Mouse (Mus musculus) frontal cortex, postnatal 36 days (tissue): Measurements from ENCODE around the gene Scarb1.
A peak's percentile ranks its signal among the peaks of the same experiment; 100 is the strongest.

Experiments used
- DNase-seq, 2 experiments: peaks; one replicate each; pipeline ENCODE4 v3.0.0; 2022; ENCODE audit warnings: low spot score in 2 of 2

The Scarb1 gene

DNA sequence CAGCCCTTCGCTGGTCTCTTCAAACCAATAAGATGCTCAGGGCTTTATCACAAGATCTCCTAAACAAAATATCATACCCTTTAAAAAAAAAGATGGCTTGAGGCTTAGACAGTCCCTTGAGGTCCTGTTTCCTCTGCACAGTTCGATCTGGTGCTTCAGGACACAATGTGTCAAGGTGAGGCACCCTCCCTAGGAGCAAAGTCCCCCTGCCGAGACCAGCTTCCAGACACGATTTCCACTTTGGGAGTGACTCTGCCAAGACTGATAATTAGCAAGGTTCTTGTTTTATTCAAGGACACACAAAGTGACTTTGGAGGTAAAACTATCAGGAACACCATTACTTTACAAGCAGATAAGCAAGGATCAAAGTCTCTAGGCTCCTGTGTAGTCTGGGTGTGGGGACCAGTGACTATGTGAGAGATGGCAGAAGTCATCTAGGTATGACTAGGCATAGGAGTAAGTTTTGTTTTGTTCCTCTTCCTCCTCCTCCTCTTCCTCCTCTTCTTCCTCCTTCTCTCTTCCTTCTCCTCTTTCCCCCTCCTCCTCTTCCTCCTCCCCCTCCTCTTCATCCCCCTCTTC, 24.0 kb upstream of the Scarb1 start:
- DNase-seq = no peak

DNA sequence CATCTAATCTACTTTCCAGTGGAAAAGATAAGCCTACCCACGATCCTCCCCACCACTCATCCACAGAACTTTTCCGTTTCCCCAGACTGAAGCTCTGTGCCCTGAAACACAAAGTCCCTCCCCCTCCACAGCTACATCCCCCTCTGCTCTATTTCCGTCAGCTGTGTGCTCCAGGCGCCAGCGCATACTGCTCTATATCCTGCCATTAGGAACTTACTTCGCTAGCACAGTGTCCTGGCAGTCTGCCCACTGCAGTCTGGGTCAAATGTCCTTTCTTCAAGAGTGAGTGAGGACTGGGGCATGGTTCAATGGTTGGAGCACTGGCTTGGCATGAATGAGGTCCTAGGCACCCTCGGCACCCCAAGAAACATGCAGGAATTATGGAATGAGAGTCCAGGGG, 23.0 kb upstream of the Scarb1 start:
- no peak for DNase-seq

DNA sequence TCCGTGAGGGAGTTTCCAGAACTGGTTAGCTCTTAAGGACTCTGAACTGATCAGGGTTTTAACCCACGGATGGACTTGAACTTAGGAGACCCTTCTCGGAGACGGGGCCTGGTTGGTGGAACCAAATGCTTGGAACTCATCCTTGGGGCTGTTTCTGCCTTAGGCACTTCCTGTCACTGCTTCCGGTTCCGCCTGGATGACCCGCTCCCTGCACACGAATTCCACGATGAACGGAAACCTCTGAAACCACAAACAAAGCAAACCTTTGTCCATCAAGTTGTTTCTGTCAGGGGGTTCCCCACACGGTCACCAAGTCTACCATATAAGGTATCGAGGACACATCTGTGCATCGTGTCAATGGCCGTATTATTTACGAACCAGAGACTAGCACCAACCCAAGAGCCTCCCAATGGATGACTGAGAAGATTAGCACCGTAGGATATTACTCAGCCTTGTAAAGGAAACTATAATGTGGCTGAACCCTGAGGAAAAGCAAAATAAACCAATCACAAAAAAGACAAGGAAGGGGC, 20.2 kb upstream of the Scarb1 start:
- DNase-seq = no peak

DNA sequence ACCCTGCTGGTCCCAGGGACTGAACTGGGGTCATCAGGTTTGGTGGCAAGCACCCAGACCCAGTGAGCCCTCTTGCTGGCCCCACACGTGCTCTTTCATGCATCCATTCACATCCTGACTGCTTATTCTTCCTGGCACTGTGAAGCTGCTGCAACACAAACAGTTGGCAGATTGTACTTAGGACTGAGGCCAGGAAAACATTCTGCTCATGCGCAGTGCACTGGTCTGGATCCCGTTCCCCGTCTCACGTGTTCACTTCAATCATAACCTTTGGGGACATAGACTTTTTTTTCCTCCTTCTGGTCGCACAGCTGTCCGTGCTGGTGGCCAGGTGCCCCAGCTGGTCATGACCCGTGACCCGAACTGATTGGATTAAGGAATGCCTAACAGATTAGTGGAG, 19.7 kb upstream of the Scarb1 start:
- no peak for DNase-seq

DNA sequence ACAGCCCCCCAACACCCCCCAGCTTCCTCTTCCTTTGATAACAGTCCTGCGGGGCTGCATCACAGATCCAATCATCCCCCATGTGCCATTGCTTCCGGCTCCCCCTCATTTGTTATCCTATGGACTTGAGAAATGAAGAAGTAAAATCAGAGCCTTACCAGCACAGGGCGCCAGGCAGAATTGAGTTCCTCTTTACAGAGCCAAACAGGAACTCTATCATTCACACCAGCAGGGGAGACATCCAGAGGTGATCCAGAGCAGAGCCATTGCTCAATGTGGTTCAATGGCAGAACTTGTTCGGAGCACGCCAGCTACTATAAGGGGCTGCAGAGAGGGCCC, 17.3 kb upstream of the Scarb1 start:
- DNase-seq = no peak

DNA sequence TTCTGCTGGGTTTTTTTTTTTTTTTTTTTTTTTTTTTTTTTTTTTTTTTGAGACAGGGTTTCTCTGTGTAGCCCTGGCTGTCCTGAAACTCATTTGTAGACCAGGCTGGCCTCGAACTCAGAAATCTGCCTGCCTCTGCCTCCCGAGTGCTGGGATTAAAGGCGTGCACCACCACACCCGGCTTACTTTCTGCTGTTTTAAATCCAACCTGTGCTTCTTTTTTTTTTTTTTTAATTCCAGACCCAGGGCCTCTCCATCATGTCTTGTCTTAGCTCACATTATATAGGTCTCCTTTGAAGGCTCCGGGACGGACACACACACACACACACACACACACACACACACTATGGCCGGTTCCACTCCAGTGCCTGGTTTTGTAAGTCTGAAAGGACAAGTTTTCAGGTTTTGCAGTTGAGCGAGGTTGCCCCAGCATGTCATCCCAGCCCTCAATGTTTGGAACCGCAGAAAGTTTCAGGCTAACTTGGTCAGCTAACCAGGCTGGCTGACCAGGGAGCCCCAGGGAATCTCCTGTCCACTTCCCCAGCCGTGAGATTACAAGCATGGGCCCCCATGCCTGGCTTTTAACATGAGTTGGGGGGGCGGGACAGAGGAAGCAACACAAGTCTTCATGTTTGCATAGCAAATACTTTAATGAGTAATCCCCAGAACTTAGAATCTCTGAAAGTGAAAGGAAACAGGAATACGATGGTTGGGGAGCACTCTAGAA, 16.8 kb upstream of the Scarb1 start:
- no peak for DNase-seq

DNA sequence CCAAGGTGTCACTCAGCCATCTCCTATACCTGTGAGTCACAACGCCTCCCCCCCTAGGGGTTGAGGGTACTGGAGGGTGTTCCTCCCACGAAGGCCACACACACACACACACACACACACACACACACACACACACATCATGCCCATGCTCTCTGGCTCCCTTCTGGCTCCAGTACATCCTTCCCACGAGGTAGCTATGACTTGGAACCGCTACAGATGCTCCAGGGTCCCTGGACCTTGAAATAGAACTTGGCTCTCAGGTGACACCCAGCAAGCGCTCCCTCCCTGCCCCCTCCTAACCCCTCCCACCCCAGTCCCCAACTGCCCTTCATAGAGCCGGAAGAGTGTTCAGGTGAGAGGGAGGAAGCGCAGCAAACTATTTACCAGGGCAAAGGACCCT, 14.8 kb upstream of the Scarb1 start:
- no peak for DNase-seq

DNA sequence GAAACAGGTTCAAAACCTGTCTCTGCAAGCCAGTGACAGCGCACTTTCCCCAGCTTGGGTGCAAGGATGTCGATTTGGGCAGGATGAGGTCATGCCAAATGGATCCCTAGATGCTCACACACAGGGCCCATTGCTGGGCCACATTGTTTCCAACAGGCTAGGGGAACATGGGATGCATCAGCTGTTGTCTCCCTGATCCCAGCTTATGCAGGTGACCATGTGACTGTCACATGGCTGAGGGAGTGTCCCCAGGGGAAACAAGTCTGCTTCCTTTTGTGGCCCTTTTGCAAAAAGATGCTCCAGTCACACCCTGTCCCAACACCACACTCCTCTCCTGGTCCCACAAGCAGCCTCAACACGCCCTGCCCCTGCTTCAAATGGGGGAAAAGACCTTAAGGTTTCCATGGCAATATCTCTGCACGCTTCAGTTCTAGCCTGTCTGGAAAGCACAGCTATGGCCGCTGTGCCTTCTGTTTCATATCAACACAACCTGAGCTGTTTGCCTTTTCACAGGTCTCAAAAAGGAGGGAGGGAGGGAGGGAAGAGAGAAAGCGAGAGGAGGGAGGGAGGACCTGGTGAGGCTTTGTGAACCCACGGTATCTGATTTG, 14.1 kb upstream of the Scarb1 start:
- DNase-seq = no peak

DNA sequence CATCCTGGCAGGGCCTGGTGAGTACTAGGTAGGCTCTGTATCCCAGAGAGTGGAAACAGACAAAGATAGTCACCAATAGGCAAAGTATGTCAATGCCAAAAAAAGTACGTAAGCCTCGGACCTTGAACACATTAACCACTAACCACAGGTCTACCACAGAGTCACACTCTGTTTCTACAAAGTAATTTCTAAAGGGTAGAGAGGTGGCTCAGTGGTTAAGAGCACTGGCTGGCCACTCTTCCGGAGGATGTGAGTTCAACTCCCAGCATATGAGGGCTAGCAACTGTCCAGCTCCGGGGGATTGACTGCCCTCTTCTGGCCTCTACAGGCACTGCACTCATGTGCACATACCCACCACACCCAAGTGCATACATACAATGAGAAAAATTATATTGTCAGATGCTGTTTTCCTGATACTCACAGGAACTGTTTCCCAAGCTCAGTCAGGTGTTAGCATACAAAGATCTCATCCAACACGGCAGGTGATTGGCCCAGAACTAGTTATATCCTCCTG, 11.9 kb upstream of the Scarb1 start:
- no peak for DNase-seq

DNA sequence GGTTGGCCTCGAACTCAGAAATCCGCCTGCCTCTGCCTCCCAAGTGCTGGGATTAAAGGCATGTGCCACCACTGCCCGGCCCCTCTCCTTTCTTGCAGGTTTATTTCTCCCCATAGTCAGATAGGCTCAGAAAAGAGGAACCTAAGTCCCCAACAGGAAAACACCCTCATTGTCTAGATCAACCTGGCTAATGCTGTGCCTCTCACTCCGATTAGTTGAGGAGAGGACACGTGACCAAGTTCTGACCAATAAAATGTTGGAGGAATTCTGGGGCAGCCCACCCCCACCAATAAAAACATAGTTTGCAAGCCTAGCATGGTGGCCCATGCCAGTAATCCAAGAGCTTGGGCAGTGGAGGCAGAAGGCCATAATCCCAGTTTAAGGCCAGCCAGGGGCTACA, 11.0 kb upstream of the Scarb1 start:
- DNase-seq = no peak

DNA sequence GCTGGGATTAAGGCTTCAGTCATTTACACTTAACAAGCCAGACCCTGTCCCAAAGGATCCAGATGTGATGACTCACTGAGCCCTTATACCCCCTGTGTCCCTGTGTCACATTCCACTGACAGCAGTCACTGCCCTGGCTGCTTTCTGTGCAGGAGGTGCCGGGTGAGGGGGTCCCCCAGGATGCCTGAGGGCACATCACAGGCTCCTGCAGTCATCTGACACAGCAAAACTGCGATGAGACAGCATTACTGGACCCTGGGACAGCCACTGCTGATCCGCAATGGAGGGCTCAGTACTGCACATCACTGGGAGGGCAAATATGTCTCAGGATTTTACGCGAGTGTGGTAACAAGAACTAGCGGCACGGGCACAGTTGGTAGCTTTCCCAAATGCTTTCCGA, 10.2 kb upstream of the Scarb1 start:
- no peak for DNase-seq

DNA sequence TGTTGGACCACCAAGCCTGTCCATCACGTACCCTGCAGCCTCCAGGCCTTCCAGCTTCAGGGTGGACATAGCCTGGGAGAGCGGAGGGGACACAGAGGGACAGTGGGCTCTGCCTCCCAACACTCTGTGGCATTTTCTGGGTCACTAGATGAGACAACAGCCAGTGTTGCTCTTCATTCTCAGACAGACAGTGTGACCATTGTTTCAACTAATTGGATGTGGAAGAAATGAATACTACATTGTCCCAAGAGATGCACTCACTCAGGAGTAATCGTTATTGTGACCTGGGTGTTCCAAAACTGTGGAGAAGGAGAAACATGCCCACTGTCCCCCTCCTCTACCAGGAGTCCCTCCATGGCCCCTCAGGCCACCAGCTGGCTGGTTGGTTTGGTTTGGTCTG, 8.5 kb upstream of the Scarb1 start:
- no peak for DNase-seq

DNA sequence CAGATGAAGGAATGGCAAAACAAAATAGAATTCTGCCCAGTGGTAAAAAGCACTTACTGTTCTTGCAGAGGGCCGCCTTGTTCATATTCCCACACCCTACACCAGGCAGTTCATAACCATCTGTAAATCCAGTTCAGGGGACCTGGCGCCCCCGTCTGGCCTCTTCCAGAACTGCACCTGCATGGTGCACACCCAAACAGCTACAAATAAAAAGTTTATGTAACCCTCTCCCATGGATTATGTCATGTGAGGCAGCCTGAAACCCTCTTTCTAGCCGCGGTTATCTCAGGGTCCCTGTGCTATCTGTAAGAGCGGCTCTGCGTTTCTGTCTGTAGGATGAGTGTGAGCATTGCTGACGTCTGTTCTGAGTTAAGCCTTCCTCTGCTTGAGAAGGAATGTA, 7.6 kb upstream of the Scarb1 start:
- DNase-seq = peak in 1 of 2 experiments; percentile 34

DNA sequence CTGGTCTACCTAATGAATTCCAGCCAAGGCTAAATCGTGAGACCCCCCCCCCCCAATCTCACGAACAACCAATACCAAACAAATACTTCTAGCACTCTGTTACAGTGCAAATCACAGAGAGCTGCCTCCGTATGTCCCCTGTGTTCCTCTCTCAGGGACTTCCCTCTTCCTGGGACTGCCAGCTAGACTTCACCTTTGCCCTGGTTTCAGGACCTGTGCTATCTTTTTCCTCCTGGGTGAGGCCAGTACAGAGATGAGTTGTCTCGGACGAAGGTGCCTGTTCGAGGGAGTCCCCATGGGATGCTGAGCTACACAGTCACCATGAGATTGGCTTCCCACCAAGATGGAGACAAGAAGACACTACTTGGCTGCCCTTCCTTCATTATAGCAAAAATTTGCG, 7.2 kb upstream of the Scarb1 start:
- DNase-seq = no peak

DNA sequence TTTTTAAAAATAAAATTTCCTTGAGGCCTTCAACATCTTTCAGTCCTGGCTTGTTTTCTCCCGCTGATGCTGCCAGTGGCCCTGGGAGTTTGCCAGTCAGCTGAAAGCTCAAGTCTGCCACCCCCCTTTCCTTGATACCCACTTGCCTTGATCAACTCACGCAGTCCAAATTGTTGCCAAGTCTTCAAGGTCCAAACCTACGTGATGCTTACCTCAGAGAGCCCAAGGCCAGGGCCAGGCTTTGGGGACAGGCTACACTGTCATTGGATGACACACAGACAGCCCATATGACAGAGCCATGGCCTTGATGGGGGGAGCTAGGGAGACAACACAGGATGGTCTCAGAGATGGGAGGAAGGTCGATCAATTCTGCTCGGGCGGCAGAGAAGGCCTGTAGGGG, 3.4 kb upstream of the Scarb1 start:
- DNase-seq = no peak

DNA sequence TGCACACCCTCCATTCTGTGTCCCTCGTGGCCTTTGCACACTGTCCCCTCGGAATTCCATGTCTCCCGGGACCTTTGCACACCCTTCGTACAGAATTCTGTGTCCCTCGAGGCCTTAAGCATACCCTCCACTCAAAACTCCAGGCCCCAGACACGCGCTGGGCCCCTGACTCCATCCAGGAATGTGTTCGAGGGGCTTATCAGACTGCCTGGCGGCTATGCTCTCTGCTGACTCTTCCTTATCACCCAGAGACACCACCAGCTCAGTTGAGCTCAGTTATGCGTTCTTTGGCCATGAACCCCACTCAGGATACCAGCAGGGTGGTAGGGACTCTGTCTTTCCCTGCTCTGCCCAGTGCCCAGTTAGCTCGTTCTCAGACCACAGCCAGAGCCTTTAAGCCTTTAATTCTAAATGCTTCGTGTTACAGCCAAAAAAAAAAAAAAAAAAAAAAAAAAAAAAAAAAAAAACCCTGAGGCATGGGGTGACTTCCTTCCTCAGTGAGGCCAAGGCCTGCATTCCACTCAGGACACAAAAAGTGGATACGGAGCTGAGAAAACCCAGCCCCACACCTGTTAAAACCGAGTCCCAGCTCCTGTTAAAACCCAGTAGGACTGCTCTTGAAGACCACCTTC, 681 bp upstream of the Scarb1 start:
- DNase-seq = no peak

DNA sequence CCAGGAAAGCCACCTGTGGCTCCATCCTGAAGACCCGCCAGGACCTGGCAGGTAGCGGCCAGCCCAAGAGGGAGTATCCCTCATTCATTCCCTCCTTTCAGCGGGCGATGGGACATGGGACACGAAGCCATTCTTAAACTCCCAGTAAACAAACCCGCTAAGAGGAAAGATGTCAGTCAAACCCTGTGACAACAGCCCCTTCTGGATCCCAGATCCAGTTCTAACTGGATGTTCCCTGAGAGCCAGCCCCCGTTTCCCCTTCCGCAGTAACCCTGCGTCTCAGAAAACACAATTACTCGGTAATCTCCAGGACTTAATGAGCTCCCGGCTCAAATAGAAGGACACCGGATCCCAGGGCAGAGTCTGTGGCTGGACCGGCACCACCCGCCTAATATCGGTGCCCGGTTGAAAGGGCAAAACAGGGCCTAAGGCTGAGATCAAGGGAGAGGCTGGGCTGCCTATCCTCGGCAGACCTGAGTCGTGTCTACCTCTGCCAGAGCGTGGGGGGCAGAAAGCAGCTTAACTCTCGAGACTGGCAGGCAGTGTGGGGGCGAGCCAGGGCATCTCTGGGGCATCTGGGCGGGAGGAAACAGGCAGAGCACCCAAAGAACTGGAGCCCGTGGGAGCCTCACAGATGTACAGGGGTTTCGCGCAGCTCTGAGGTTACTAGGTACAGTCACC, 903 bp downstream of the Scarb1 start:
- peak; percentile 38 to 48 for DNase-seq

DNA sequence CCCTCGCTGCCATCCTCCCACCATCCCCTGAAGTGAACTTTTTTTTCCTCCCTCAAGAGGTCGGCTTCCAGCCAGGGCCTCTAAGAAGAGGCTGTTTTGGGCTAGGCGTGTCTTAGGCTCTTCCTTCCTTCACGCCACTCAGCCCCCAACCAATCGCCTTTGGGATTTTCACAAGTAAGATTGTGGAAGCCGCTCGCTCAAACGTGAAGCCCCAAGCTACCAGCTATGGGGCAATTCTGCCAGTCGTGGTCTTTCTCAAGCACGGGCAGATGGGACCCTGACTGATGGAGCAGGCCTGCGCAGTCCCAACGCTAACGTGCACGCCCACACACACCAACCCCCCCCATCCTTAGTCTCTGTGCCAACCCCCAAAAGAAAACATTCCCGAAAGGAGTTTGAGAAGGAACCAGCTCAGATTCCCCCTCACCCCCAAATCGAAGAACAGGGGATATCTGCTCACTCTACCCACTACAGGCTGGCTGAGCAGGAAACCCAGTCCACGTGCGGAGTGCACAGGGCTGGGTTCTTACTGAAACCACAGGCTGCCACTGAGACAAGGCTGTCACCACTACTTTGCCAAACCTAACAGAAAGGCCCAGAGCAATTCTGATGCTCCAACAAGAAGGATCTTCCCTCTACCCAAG, 1.7 kb downstream of the Scarb1 start:
- DNase-seq = peak in 1 of 2 experiments; percentile 19

DNA sequence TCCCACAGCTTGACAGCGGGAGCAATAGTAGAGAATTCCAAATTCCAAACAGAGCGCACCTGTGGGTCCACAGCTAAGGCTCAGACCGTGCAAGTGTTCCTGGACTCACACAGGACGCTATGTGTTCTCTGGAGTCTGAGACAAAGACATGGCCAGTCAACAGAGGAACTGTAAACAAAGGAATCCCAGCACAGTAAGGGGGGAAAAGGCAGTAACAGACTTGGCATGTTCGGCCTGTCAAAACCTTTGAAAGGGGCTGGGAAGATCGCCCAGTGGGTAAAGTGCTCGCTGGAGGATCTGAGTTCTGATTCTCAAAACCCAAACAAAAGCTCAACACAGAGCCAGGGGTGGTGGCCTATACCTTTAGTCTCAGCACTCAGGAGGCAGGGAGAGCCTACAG, 3.4 kb downstream of the Scarb1 start:
- DNase-seq = no peak

DNA sequence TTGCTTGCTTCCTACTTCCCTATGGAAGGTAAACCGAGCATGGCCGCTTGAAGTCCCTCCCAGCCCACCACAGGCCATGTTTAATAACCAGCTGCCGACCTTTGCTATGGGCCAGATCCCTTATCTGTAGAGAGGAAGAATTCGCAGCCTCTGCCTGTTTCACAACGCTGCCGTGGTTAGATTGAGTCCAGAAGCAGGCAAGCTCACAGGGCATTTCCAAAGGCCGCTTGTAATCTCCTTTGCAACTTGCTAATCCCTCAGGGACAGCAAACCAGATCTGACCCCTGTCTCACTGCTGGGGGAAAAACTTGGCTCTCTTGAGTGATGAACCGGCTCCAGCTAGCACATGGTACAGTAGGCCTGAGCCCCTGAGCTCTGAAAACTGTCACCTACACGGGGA, 3.9 kb downstream of the Scarb1 start:
- DNase-seq = no peak

DNA sequence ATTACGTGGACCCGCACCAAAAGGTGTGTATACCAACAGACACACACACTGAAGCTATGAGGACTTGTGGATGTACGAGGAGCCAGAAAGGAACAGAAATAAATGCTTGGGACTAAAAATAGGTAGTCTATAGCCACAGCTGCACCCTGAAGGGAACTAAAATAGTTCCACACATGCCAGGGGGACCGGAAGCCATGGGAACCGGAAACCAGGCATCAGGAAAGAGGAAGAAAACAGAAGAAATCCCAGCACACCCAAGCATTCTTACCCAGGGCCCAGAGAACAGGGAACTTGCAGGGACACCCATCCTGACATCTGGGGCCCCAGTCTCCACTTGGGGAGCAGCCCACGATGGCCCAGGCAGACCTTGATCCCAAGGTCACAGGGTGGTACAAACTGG, 7.9 kb downstream of the Scarb1 start:
- DNase-seq = no peak

DNA sequence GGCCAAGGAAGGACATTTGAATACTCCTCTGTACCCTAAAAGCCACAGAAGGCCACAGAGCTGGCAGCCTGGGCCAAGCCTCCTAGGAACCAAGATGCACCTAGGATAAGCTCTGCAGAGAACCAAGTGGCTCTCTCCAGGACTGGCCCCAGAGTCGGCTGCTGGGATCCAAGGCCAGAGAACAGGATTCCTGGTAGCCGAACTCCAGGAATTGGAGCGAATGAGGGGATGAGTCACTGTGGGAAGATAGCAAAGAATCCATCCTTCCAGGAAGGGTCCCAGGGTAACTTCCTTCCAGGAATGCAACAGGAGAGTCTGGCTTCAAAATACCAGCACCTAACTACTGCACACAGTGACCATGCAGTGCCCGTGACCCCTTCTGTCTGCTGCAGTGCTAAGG, 8.6 kb downstream of the Scarb1 start:
- no peak for DNase-seq
